7 mouse cellular contexts compared by ENCODE assay signal in the genomic region with DNA sequence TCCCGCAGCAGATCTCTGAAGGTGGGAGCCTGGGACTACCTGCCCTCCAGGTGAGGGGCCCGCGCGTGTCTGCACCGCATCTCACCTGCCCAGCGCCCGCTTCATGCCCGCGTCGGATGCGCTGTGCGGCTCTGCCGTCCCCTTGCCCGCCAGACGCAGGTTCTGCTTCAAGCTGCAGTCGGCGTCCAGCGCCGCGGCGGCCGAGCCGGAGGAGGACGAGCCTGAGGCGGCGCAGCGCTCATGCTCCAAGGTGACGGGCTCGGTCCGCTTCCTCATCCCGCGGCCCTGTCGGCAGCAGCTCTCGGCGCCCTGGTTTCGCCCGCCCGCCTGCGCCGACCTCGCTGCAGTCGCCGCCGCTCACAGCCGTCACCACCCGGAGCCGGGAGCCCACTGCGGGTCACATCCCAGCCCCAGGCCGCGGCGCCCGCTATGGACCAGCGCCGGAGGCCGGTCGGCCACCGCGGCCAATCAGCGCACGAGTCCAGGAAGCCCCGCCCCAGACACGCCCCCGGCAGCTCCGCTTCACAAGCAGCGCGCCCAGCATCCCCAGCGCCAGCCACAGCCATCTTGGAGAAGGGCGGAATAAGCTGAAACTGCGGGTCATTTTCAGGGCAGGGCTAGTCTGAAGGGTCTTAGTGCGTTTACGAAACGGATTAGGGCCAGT. TPM values are rescaled to one million over a fixed set of nuclear protein-coding genes. Genes with fewer than 3 reads are reported as not detected.
A peak's percentile ranks its signal among the peaks of the same experiment; 100 is the strongest.
DNase-seq lines count a peak whose midpoint lies in the region; ATAC-seq lines count a peak whose summit lies in the region.

A gene (minus strand): TSS at position 470 of the 664 bp plus-strand sequence.

- ATAC-seq in intestine, embryonic 15.5 days: peak; percentile 97

- peak within 1 kb of the TSS; percentile 91 for H3K4me2 ChIP-seq in intestine, embryonic 15.5 days (replicated peaks)

- intact Hi-C loops in gastrocnemius, postnatal 36 days (cut with DNase I): loop anchor here (10.0 kb wide), 1 partner anchor 300 kb away; a partner anchor contains a TSS
- intact Hi-C loops in left cerebral cortex, postnatal 25 days (cut with DNase I): loop anchor here (2.0 to 5.0 kb wide), 2 partner anchors 60 to 227 kb away; no protein-coding TSS in a partner anchor

- H3K4me3 ChIP-seq in intestine, embryonic 15.5 days (replicated peaks): peak within 1 kb of the TSS; percentile 90
- H3K4me3 ChIP-seq in midbrain, embryonic 10.5 days: peak within 1 kb of the TSS; percentile 89

- no peaks in the 10 kb centered on the region for H3K27me3 ChIP-seq in intestine, embryonic 15.5 days (replicated peaks)
- no peaks in the 10 kb centered on the region for H3K27me3 ChIP-seq in midbrain, embryonic 10.5 days (ENCODE audit: low read depth, poor library complexity, severe bottlenecking)

- peak within 1 kb of the TSS; percentile 88 for H3K9ac ChIP-seq in intestine, embryonic 15.5 days

- WGBS in intestine, embryonic 15.5 days: under 1% methylated on average over 72 of the region's 72 CpGs
- WGBS in midbrain, embryonic 10.5 days: under 1% methylated on average over 72 of the region's 72 CpGs

- no peaks in the 10 kb centered on the region for H3K36me3 ChIP-seq in intestine, embryonic 15.5 days
- peaks cover 6% of the 10 kb centered on the region; the same call in 1 of the 2 replicates for H3K36me3 ChIP-seq in midbrain, embryonic 10.5 days

- no peaks in the 10 kb centered on the region for H3K4me1 ChIP-seq in intestine, embryonic 15.5 days (replicated peaks)
- H3K4me1 ChIP-seq in midbrain, embryonic 10.5 days: peaks cover 23% of the 10 kb centered on the region

- DNase-seq in adrenal gland, adult 18-20 months (ENCODE audit: low spot score in 2 of 2): peak; percentile 98 to 99
- DNase-seq in embryo, embryonic 11 days: peak; percentile 98
- DNase-seq in gastrocnemius, postnatal 36 days: peak; percentile 96 to 98
- peak; percentile 97 to 98 for DNase-seq in left cerebral cortex, postnatal 25 days (ENCODE audit: low spot score in 2 of 2)
- DNase-seq in midbrain, embryonic 10.5 days (ENCODE audit: low spot score): peak; percentile 99
- peak; percentile 97 for DNase-seq in right cerebral cortex, postnatal 4 days

- peak within 1 kb of the TSS; percentile 89 for H3K27ac ChIP-seq in intestine, embryonic 15.5 days
- peak within 1 kb of the TSS; percentile 90 for H3K27ac ChIP-seq in midbrain, embryonic 10.5 days (replicated peaks)

- no peaks in the 10 kb centered on the region for H3K9me3 ChIP-seq in intestine, embryonic 15.5 days
- H3K9me3 ChIP-seq in midbrain, embryonic 10.5 days (replicated peaks): no peaks in the 10 kb centered on the region

RNA-seq across cellular contexts. Expression of the gene that starts here (rescaled TPM):
- 10 to 100 TPM; 72.8 to 74.0 TPM for total RNA-seq in adrenal gland, adult 18-20 months (2021)
- 10 to 100 TPM; 24.1 to 24.8 TPM for total RNA-seq in gastrocnemius, postnatal 36 days (2021)
- 52.5 and 53.3 TPM in 2 replicates for polyA plus RNA-seq in intestine, embryonic 15.5 days (2015; fragmentation: Nextera tagmentation; extraction: Ambion mirVana)
- total RNA-seq in left cerebral cortex, postnatal 25 days (2021): 100 to 1,000 TPM; 300 to 308 TPM
- 47.0 and 53.0 TPM in 2 replicates for polyA plus RNA-seq in midbrain, embryonic 10.5 days (2016; fragmentation: Nextera tagmentation; extraction: Ambion mirVana)

Comparison
In these comparisons a context has a peak if more than half of its experiments do, and no peak if none do; other contexts are left out.
1. Peak in every context shown above with its lines: DNase-seq, ATAC-seq, H3K4me3 ChIP-seq and H3K27ac ChIP-seq.
2. RNA of the gene that starts here (total RNA-seq): 300 to 308 TPM in left cerebral cortex, postnatal 25 days; 72.8 to 74.0 TPM in adrenal gland, adult 18-20 months and 24.1 to 24.8 TPM in gastrocnemius, postnatal 36 days; every median in the first group is over 4 times any median in the second.